Mouse (Mus musculus): ENCODE results near the gene Ank3.

DNA sequence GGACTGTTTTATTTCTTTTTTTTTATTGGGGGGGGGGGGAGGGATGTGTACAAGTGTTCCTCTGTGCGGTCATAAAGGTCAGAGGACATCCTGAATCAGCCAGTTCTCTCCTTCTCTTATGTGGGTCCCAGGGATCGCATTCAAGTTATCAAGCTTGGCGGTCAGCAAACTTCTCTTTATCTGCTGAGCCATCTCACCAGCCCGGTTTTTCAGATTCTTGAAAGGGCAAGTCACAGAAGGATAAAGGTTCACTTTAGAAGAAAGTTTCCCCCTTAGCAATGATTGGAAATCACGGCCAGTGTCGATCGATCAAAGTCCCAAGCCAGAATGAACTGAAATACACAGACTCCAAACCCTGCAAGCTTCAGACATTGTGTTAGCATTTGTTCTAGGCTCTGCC lies 651.2 kb downstream of the Ank3 start:
- TF ChIP-seq POLR2A (IDR thresholded peaks at IDR 0.05; ENCODE audit: low read depth, low read length) = no peak
- no peak for TF ChIP-seq CTCF (IDR thresholded peaks at IDR 0.05; ENCODE audit: extremely low read depth, insufficient read length, insufficient replicate concordance, low read depth, low read length)
